Mouse (Mus musculus) kidney, adult 2 months (tissue): Measurements from ENCODE around the gene Dcaf4. TPM values are rescaled to one million over a fixed set of nuclear protein-coding genes. Genes with fewer than 3 reads are reported as not detected.

ENCODE experiments used
- DNase-seq: peaks from one replicate; pipeline ENCODE4 v3.0.0; 2021
- H3K27ac ChIP-seq: fragments of 200-500 bp; 2 replicates; pipeline ENCODE4 v1.5.1; 2012; ENCODE audit warnings: low read depth, low read length, control low read depth, inconsistent platforms; ENCODE audit not compliant: insufficient read depth
- H3K27me3 ChIP-seq: fragments of 200-500 bp; replicated peaks from 2 replicates; pipeline ENCODE4 v1.6.1; 2012; ENCODE audit warnings: mild to moderate bottlenecking, moderate library complexity, low read length, inconsistent platforms; ENCODE audit not compliant: control insufficient read depth, insufficient read depth
- H3K36me3 ChIP-seq: fragments of 200-500 bp; 2 replicates; pipeline ENCODE4 v1.6.1; 2012; ENCODE audit warnings: mild to moderate bottlenecking, moderate library complexity, low read length, inconsistent platforms; ENCODE audit not compliant: control insufficient read depth, insufficient read depth
- H3K4me1 ChIP-seq: fragments of 200-500 bp; 2 replicates; pipeline ENCODE4 v1.6.1; 2011; ENCODE audit warnings: low read length; ENCODE audit not compliant: control insufficient read depth, insufficient read depth
- H3K4me3 ChIP-seq: fragments of 200-500 bp; 2 replicates; pipeline ENCODE4 v1.5.1; 2011; ENCODE audit warnings: mild to moderate bottlenecking, low read depth, low read length, control low read depth; ENCODE audit not compliant: insufficient read depth
- CTCF ChIP-seq: fragments of 200-500 bp; conservative IDR thresholded peaks from 2 replicates; pipeline ENCODE4 v1.5.1; 2011; ENCODE audit warnings: low read depth, mild to moderate bottlenecking, control low read depth, low read length, moderate library complexity, mixed read lengths; ENCODE audit not compliant: insufficient read depth, insufficient read length
- POLR2A ChIP-seq: fragments of 200-500 bp; IDR thresholded peaks from one replicate; pipeline ENCODE4 v1.6.1; 2011; ENCODE audit warnings: low read depth, low read length, control low read depth
- WGBS: fragments of 180-500 bp; shearing (Covaris S2); methylation state at CpG from one replicate; pipeline ENCODE4 v1.1.7; 2018; 5-methylcytosine and 5-hydroxymethylcytosine counted together
- polyA plus RNA-seq: library from polyadenylated mRNA; depleted of rRNA; stranded (reverse); fragments of >200 nt; gene quantifications from 2 replicates; pipeline ENCODE4 v1.2.3, GENCODE M21; 2012

Dcaf4 gene
- polyA plus RNA-seq, 1 experiment: 11.2 TPM

DNA sequence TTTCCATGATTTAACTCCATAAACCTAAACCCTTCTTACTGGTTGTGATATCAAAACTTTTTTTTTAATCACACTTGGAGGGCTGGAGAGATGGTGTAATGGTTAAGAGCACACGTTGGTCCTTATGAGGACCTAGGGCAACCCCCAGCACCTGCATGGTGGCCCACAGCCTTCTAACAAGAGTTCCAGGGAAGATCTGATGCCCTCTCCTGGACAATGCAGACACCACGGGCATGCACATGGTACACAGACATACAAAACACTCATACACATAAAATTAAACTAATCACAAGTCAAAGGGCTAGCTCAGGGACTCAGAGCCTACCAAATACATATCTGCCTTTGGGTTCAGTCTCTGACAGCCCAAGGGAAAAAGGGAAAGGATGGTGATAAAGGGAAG lies 30.5 kb upstream of the Dcaf4 start:
- WGBS: 40% methylated on average over 2 of the region's 2 CpGs
- TF ChIP-seq POLR2A (no peak), CTCF (peak; percentile 41)

DNA sequence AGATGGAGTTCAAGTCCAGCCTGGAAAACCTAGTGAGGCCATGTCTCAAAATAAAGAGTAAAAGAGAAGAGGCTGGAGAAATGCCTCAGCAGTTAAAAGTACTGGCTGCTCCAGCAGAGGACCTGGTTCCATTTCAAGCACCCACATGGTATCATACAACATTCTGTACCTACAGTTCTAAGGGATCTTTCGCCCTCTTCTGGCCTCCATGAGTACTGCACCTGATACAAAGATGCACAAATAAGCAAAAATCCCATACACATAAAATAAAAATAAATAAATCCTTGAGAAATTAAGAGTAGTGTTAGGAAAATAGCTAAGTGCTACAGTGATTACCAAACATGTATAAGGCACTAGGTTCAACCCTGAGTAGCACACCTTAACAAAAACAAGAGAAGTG lies 28.7 kb upstream of the Dcaf4 start:
- no peak overlapping the region for H3K4me3 ChIP-seq
- DNase-seq: no peak
- TF ChIP-seq POLR2A (no peak), CTCF (peak; percentile 34; the same call in 1 of the 2 replicates)
- H3K27me3 ChIP-seq: no peaks in the 10 kb centered on the region
- no peaks in the 10 kb centered on the region for H3K36me3 ChIP-seq
- H3K4me1 ChIP-seq: no peaks in the 10 kb centered on the region
- no peak overlapping the region for H3K27ac ChIP-seq
- WGBS: 56% methylated on average over 1 of the region's 1 CpGs

More for the DNA sequence above, 30.5 kb upstream of the Dcaf4 start:
- Histone ChIP-seq H3K27ac (no peak overlapping the region), H3K27me3 (no peaks in the 10 kb centered on the region), H3K4me3 (no peak overlapping the region), H3K36me3 (no peaks in the 10 kb centered on the region), H3K4me1 (no peaks in the 10 kb centered on the region)
- no peak for DNase-seq

DNA sequence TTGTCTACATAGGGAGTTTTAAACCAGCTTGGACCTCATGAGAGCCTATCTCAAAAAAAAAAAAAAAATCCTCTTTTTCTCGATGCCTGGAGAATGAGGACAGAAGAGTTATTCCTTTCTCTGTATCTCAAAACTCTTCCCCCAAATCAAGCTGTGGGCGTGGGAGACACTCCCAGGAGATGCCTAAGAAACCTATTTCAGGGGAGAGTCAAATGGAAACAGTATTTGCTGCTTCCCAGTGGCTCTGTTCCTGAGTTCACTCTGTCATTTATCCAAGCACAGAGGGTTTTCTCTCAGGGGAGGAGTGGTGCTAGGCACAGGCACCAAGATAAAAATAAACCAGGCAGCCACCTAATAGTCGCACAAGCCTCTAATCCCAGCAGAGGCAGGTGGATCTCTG lies 27.5 kb upstream of the Dcaf4 start:
- TF ChIP-seq CTCF (no peak), POLR2A (no peak)
- H3K36me3 ChIP-seq: no peaks in the 10 kb centered on the region

DNA sequence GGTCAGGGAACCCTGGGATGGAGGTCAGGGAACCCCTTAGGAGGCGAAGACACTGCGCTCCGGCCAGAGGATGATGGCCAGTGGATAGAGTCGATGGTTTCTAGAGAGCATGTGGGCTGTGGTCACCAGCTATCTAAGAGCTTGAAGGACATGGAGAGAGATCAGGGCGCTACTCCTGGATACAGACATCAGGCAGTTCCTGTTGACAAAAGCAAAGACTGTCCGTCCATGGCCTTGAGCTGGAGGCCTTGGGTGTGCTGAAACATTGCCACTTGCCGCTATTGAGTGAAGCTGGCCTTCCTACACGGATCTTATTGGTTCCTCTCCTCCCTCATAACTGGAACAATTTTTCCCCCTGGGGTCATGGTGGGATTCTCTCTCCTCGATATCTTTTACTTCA lies 26.1 kb upstream of the Dcaf4 start:
- Histone ChIP-seq H3K36me3 (no peaks in the 10 kb centered on the region), H3K27ac (no peak overlapping the region), H3K27me3 (no peaks in the 10 kb centered on the region), H3K4me1 (no peaks in the 10 kb centered on the region), H3K4me3 (no peak overlapping the region)
- no peak for DNase-seq
- 92% methylated on average over 9 of the region's 9 CpGs for WGBS
- no peak for TF ChIP-seq POLR2A
- TF ChIP-seq CTCF: no peak

More for the DNA sequence above, 27.5 kb upstream of the Dcaf4 start:
- 78% methylated on average over 3 of the region's 3 CpGs for WGBS
- Histone ChIP-seq H3K4me3 (no peak overlapping the region), H3K27ac (no peak overlapping the region), H3K4me1 (no peaks in the 10 kb centered on the region), H3K27me3 (no peaks in the 10 kb centered on the region)
- no peak for DNase-seq

DNA sequence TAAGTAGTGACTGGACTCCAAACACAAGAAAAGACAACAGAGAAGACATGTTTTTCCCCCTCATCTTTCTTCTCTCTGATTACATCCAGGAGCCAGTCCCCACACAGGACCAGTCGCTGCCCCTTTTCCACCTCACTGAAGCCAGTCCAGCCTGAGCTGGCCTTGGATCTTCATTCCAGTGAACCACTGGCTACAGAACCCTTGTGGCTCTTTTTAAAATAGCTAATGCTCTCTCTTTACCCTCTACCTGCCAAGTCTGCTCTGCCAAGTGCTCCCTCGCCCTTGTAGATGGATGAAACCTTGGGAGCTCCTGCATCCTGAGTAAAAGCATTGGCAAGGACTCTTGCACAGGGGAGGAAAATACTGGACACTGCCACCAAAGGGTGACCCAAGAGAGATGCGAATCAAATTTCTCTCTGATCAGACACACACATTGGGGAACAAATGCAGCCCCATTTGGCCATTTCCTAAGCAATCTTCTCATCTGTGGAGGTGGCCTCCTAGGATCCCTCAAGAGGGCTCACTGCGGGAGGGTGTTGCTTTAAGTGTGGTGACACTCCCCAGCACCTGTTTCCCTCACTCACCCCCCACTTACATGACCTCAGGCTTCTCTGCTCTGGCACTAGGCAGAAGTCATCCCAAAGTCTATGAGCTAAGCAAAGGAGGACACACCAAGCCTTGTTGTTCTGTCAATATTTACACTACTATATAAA lies 24.9 kb upstream of the Dcaf4 start:
- 67% methylated on average over 4 of the region's 4 CpGs for WGBS
- H3K27me3 ChIP-seq: no peaks in the 10 kb centered on the region
- H3K4me3 ChIP-seq: no peak overlapping the region
- TF ChIP-seq CTCF (no peak), POLR2A (no peak)
- no peak for DNase-seq
- H3K4me1 ChIP-seq: no peaks in the 10 kb centered on the region
- no peaks in the 10 kb centered on the region for H3K36me3 ChIP-seq
- H3K27ac ChIP-seq: no peak overlapping the region

DNA sequence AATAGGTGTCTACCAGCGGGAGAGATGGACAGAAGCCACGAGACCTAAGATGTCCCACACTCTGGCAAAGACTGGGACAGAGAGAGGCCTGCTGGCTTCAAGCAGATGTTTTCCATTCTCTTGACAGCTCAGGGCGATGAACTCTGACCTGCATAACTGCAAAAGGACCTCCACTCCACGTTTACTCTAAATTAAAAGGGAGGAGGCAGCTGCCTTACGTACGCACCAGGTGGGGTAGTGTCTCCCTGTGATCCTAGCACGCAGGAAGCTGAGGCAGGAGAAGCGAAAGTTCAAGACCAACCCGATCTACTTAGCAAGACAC lies 24.3 kb upstream of the Dcaf4 start:
- TF ChIP-seq CTCF: no peak
- TF ChIP-seq POLR2A: no peak
- DNase-seq: no peak
- H3K27me3 ChIP-seq: no peaks in the 10 kb centered on the region
- 66% methylated on average over 9 of the region's 9 CpGs for WGBS
- H3K4me1 ChIP-seq: no peaks in the 10 kb centered on the region
- no peak overlapping the region for H3K4me3 ChIP-seq
- no peaks in the 10 kb centered on the region for H3K36me3 ChIP-seq
- no peak overlapping the region for H3K27ac ChIP-seq

DNA sequence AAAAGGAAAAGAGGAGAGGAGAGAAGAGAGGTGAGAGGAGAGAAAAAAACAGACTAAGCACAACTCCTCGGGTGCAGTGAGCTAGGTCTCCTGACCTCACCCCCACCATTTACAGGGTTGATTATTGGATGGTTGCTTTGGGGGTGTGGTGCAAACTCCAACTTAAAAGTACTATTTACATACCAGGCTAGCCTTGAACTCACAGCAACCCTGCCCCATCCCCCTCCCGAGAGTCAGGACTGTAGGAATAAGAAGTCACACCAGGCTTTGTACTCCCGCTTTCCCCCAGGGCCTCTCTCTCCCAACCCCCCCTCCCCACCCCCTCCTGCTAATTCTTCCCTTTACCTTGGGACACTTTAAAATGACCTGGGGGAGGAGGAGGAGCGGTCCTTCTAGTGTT lies 23.9 kb upstream of the Dcaf4 start:
- Histone ChIP-seq H3K36me3 (no peaks in the 10 kb centered on the region), H3K4me3 (no peak overlapping the region), H3K27ac (no peak overlapping the region), H3K4me1 (no peaks in the 10 kb centered on the region), H3K27me3 (no peaks in the 10 kb centered on the region)
- no peak for DNase-seq
- 90% methylated on average over 4 of the region's 4 CpGs for WGBS
- TF ChIP-seq CTCF: no peak
- no peak for TF ChIP-seq POLR2A
